Mouse (Mus musculus) heart, postnatal 0 days (tissue): ENCODE results near the gene Gm37240.

Experiments
- CTCF ChIP-seq: IDR thresholded peaks from 2 replicates; pipeline ENCODE4 v1.5.1; 2016; ENCODE audit warnings: antibody characterized with exemption, control low read depth, low read depth
- EP300 ChIP-seq: IDR thresholded peaks from 2 replicates; pipeline ENCODE4 v1.6.1; 2016; ENCODE audit warnings: antibody characterized with exemption, low read depth

- TF ChIP-seq CTCF = peak; percentile 95
- no peak for TF ChIP-seq EP300
Measured at GRCm38 (mm10) chr3:85923954-85924945, 36.9 kb upstream of the Gm37240 start.
